Mouse (Mus musculus) midbrain, embryonic 10.5 days (tissue): ENCODE results near the gene Gm49361. TPM values are rescaled to one million over a fixed set of nuclear protein-coding genes. Genes with fewer than 3 reads are reported as not detected.
A peak's percentile ranks its signal among the peaks of the same experiment; 100 is the strongest.

Source experiments
- DNase-seq: peaks from one replicate; pipeline ENCODE4 v3.0.0-alpha.2; 2017; ENCODE audit warnings: low spot score
- H3K27ac ChIP-seq: fragments of 300-500 bp; sonication (generic); replicated peaks from 2 replicates; pipeline ENCODE4 v1.5.1; 2016; ENCODE audit warnings: mild to moderate bottlenecking
- H3K27me3 ChIP-seq: fragments of 300-500 bp; sonication (generic); 2 replicates; pipeline ENCODE4 v1.6.1; 2016; ENCODE audit warnings: low read depth, mild to moderate bottlenecking; ENCODE audit not compliant: poor library complexity, severe bottlenecking
- H3K36me3 ChIP-seq: fragments of 300-500 bp; sonication (generic); 2 replicates; pipeline ENCODE4 v1.6.1; 2016; ENCODE audit warnings: mild to moderate bottlenecking, moderate library complexity
- H3K4me1 ChIP-seq: fragments of 300-500 bp; sonication (generic); 2 replicates; pipeline ENCODE4 v1.6.1; 2016
- H3K4me3 ChIP-seq: fragments of 300-500 bp; sonication (generic); 2 replicates; pipeline ENCODE4 v1.5.1; 2016; ENCODE audit warnings: mild to moderate bottlenecking, moderate library complexity
- H3K9me3 ChIP-seq: fragments of 300-500 bp; sonication (generic); replicated peaks from 2 replicates; pipeline ENCODE4 v1.6.1; 2016; ENCODE audit warnings: mild to moderate bottlenecking
- WGBS: fragments of 180-500 bp; shearing (Covaris S2); methylation state at CpG from one replicate; pipeline ENCODE4 v1.1.7; 2016; 5-methylcytosine and 5-hydroxymethylcytosine counted together
- polyA plus RNA-seq: library from polyadenylated mRNA; unstranded; fragments of >200 nt; fragmentation: Nextera tagmentation; extraction: Ambion mirVana; gene quantifications from 2 replicates; pipeline ENCODE4 v1.2.1, GENCODE M21; 2016

Gene Gm49361
- polyA plus RNA-seq, 1 experiment from 2014 or later, result not detected

GRCm38 (mm10) chr14:57718245-57718644 lies 27.7 kb downstream of the Gm49361 start:
- H3K27me3 ChIP-seq, result no peaks in the 10 kb centered on the region
- H3K4me3 ChIP-seq, result no peak overlapping the region
- no peak overlapping the region for H3K27ac ChIP-seq
- 88% methylated on average over 4 of the region's 4 CpGs for WGBS
- no peaks in the 10 kb centered on the region for H3K9me3 ChIP-seq
- DNase-seq, result no peak
- H3K4me1 ChIP-seq, result peaks cover 17% of the 10 kb centered on the region
- H3K36me3 ChIP-seq, result peaks cover 35% of the 10 kb centered on the region

DNA sequence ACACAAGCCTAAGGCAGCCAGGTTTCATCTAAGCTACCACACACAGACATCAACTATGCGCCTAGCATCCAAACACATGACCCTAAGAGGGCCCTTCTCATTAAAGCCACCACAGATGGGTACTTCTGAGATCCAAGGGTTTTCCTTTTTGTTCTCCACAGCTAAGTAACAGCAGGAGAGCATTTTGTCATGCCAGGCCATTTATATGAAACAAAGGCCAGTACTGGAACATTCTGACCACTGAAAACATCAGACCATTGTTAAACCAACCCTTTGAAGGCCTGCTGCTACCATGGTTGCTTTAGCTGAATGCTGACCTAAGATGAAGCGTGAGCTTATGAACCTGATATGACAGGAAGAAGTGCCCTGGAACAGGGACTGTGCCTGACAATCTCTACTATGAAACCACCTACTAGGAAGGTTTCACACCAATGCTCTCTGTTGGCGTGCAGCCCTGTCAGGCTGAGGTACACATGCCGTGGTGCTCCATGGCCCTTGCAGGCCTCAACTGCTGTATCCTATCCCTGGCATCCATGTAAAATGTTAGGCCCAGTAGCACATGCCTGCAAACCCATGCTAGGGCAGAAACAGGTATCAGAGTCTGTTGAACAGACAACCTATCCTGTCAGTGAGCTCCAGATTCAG lies 29.2 kb downstream of the Gm49361 start:
- H3K4me3 ChIP-seq, result no peak overlapping the region
- peaks cover 17% of the 10 kb centered on the region for H3K4me1 ChIP-seq
- no peaks in the 10 kb centered on the region for H3K9me3 ChIP-seq
- DNase-seq, result no peak
- H3K27me3 ChIP-seq, result no peaks in the 10 kb centered on the region
- peaks cover 30% of the 10 kb centered on the region for H3K36me3 ChIP-seq
- WGBS, result 74% methylated on average over 4 of the region's 4 CpGs
- H3K27ac ChIP-seq, result 0 out of 2 replicates have a peak overlapping the region, but pooled peaks have one; percentile 49

DNA sequence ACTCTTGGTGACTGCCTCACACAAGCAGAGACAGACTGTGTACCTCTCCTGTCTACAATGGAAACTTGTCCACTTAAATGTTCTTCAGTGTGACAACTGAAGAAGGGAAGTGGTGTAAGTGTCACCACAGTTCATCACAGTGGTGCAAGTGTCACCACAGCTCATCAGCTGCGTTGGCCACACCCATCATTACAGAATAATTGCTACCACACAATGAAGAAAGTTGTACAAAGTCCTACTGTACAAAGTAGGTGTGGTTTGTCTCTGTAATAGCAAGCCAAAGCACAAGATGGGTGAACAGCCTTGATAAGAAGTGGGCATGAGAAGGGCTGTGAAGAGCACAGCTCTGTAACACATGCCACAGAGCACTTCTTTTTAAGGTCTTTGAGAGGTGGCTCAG lies 33.0 kb downstream of the Gm49361 start:
- Histone ChIP-seq H3K27me3 (no peaks in the 10 kb centered on the region), H3K9me3 (no peaks in the 10 kb centered on the region), H3K36me3 (peaks cover 24% of the 10 kb centered on the region), H3K4me1 (peaks cover 34% of the 10 kb centered on the region), H3K4me3 (no peak overlapping the region), H3K27ac (no peak overlapping the region)
- 88% methylated on average over 1 of the region's 1 CpGs for WGBS
- DNase-seq, result no peak

DNA sequence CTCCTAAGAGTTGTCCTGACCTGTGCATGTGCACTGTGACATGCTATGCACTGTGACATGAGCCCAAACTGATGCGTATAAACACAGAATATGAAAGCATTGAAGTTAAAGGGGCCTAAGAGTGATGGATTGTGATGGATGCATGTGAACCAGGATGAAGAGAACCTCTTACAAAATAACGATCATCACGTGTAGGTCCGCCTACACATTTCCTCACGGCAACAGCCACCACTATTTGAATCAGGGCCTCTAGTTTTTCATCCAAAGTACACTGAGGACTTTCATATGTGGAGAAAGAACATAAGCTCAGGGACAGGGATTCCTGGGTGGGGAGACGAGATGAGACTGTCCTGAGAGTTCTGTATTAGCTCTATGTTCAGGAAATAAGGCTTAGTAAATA lies 34.8 kb downstream of the Gm49361 start:
- DNase-seq, result no peak
- H3K9me3 ChIP-seq, result no peaks in the 10 kb centered on the region
- no peak overlapping the region for H3K27ac ChIP-seq
- peaks cover 38% of the 10 kb centered on the region for H3K4me1 ChIP-seq
- 95% methylated on average over 6 of the region's 6 CpGs for WGBS
- no peak overlapping the region for H3K4me3 ChIP-seq
- peaks cover 12% of the 10 kb centered on the region; the same call in 1 of the 2 replicates for H3K36me3 ChIP-seq
- no peaks in the 10 kb centered on the region for H3K27me3 ChIP-seq

GRCm38 (mm10) chr14:57709171-57709570 lies 36.7 kb downstream of the Gm49361 start:
- Histone ChIP-seq H3K27me3 (no peaks in the 10 kb centered on the region), H3K27ac (peak overlapping the region; percentile 15), H3K9me3 (no peaks in the 10 kb centered on the region), H3K4me3 (no peak overlapping the region), H3K36me3 (peaks cover 23% of the 10 kb centered on the region; the same call in 1 of the 2 replicates), H3K4me1 (peaks cover 38% of the 10 kb centered on the region)
- peak; percentile 44 for DNase-seq
- 35% methylated on average over 10 of the region's 10 CpGs for WGBS

GRCm38 (mm10) chr14:57708580-57708979 lies 37.3 kb downstream of the Gm49361 start:
- H3K4me1 ChIP-seq, result peaks cover 38% of the 10 kb centered on the region
- no peak overlapping the region for H3K27ac ChIP-seq
- H3K36me3 ChIP-seq, result peaks cover 24% of the 10 kb centered on the region; the same call in 1 of the 2 replicates
- DNase-seq, result no peak
- H3K9me3 ChIP-seq, result no peaks in the 10 kb centered on the region
- no peak overlapping the region for H3K4me3 ChIP-seq
- H3K27me3 ChIP-seq, result no peaks in the 10 kb centered on the region
- 93% methylated on average over 7 of the region's 7 CpGs for WGBS

DNA sequence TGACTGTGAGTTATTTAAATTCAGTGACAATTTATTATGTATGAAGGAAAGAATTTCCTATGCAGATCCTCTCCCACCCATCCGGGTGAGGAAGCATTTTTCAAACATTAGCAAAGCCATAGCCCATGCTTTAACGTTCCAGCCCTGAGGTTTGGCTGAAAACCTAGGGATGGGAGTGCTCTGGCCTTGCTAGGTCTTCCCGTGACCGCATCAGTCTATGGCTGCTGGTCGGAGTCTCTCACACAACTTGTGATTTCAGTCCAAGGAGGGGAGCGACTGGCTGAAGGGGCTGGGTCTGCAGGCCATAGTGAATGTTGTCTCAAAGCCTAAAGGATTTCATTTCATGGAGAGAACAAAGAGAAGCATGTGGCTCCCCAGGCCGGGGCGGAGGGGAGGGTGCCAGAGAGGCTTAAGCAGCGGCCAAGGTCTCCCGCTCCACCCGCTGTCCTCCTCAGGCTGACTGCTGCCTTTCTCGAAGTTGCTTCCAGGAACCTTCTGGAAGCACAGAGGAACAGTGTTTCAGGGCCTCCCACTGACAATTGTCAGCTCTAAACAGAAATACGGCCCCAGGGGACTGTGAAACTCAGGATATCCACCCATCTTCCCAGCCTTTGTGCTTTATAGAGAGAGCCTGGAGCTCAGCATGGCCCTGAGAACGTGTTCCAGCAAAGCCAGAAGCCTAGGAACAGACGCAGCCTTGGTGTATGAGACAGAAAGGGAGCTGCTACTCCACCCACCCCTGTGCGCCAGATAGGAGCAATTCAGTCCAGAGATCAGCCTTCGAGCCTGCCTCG lies 38.6 kb downstream of the Gm49361 start:
- Histone ChIP-seq H3K4me1 (peaks cover 39% of the 10 kb centered on the region), H3K27me3 (no peaks in the 10 kb centered on the region), H3K36me3 (peaks cover 28% of the 10 kb centered on the region), H3K9me3 (no peaks in the 10 kb centered on the region), H3K27ac (peak overlapping the region; percentile 82), H3K4me3 (no peak overlapping the region)
- DNase-seq, result peak; percentile 43
- WGBS, result 50% methylated on average over 18 of the region's 18 CpGs

DNA sequence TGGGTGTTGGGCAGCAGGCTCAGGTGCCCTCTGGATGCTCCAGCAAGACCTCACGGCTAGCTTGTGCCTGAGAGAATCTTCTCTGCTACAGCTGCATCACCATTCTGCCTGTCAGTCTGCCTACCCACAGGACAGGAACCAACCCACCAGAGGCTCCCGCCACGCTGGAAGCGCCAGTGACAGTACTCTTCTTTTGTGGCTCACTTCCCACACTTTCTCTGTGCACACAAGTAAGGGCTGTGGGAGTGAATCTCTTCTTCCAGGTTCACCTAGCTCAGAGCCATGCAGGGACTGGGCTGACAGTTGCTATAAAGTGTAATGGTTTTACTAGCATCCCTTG lies 39.2 kb downstream of the Gm49361 start:
- H3K9me3 ChIP-seq, result no peaks in the 10 kb centered on the region
- no peaks in the 10 kb centered on the region for H3K27me3 ChIP-seq
- H3K36me3 ChIP-seq, result peaks cover 33% of the 10 kb centered on the region
- 91% methylated on average over 4 of the region's 4 CpGs for WGBS
- H3K4me3 ChIP-seq, result no peak overlapping the region
- H3K4me1 ChIP-seq, result peaks cover 45% of the 10 kb centered on the region
- peak overlapping the region; percentile 82; the same call in 1 of the 2 replicates for H3K27ac ChIP-seq
- DNase-seq, result no peak

DNA sequence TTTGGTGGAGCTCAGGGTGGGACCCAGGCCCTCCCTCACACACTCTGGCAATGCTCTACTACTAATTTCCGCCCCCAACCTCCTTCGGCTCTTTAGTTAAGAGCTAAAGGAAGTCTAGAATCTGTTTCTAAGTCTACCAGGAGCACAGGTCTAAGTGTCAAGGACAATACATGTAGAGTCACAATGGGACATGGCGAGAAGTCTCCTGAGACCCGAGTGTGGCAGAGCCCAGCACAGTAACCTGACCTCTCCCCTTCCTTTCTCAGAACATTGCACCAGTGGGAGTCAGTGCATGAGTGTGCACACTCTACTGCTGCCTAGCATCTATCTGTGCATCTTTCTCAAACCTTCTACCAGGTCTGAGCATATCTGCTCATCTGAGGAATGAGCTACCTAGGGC lies 40.1 kb downstream of the Gm49361 start:
- H3K4me1 ChIP-seq, result peaks cover 47% of the 10 kb centered on the region
- H3K27me3 ChIP-seq, result no peaks in the 10 kb centered on the region
- DNase-seq, result no peak
- no peak overlapping the region for H3K4me3 ChIP-seq
- H3K36me3 ChIP-seq, result peaks cover 38% of the 10 kb centered on the region
- no peak overlapping the region for H3K27ac ChIP-seq
- WGBS, result 90% methylated on average over 4 of the region's 4 CpGs
- no peaks in the 10 kb centered on the region for H3K9me3 ChIP-seq

DNA sequence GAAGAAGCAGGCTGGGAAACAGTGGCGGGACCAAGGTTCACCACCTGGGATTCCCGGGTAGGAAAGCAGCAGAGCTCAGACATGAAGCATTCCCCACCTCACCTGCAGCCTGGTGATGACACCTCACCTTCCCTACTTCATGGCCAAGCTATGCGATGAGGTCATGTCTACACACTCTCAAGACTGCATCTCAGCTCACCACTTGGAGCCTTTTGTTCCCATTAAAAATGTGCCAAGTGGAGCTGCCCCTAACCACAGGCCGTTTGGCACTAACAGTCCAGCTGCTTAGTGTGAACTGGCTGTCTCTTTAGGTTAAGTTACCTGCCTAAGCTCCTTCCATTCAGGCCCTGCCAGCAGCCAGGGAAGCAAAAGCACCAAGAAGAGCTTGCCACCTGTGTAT lies 40.8 kb downstream of the Gm49361 start:
- Histone ChIP-seq H3K4me1 (peaks cover 44% of the 10 kb centered on the region), H3K9me3 (no peaks in the 10 kb centered on the region), H3K4me3 (no peak overlapping the region), H3K27ac (no peak overlapping the region), H3K27me3 (no peaks in the 10 kb centered on the region), H3K36me3 (peaks cover 44% of the 10 kb centered on the region)
- WGBS, result 87% methylated on average over 4 of the region's 4 CpGs
- no peak for DNase-seq

- peak overlapping the region; percentile 73 for H3K27ac ChIP-seq
- peaks cover 13% of the 10 kb centered on the region for H3K4me1 ChIP-seq
- H3K4me3 ChIP-seq, result no peak overlapping the region
- WGBS, result 74% methylated on average over 12 of the region's 12 CpGs
- H3K9me3 ChIP-seq, result no peaks in the 10 kb centered on the region
- H3K27me3 ChIP-seq, result no peaks in the 10 kb centered on the region
- H3K36me3 ChIP-seq, result peaks cover 72% of the 10 kb centered on the region
- DNase-seq, result no peak
These were observed 43.9 kb downstream of the Gm49361 start for GRCm38 (mm10) chr14:57701915-57702477.

GRCm38 (mm10) chr14:57699461-57699970 lies 46.4 kb downstream of the Gm49361 start:
- peaks cover 84% of the 10 kb centered on the region for H3K36me3 ChIP-seq

GRCm38 (mm10) chr14:57699016-57699415 lies 46.9 kb downstream of the Gm49361 start:
- Histone ChIP-seq H3K4me1 (peaks cover 9% of the 10 kb centered on the region), H3K27me3 (no peaks in the 10 kb centered on the region), H3K4me3 (no peak overlapping the region), H3K9me3 (no peaks in the 10 kb centered on the region), H3K36me3 (peaks cover 89% of the 10 kb centered on the region), H3K27ac (no peak overlapping the region)
- WGBS, result 90% methylated on average over 10 of the region's 10 CpGs
- no peak for DNase-seq

More at GRCm38 (mm10) chr14:57699461-57699970, 46.4 kb downstream of the Gm49361 start:
- DNase-seq, result no peak
- WGBS, result 96% methylated on average over 33 of the region's 33 CpGs
- Histone ChIP-seq H3K27ac (no peak overlapping the region), H3K4me1 (peaks cover 9% of the 10 kb centered on the region), H3K27me3 (no peaks in the 10 kb centered on the region), H3K4me3 (no peak overlapping the region), H3K9me3 (no peaks in the 10 kb centered on the region)
